Mouse (Mus musculus) layer of hippocampus, adult 8-10 months (tissue): ENCODE measurements at regions not wholly inside any gene's neighbourhood (a gene's known extent, or its start where the extent isn't known, plus 50 kb on each side); places are given as distances from the start of the nearest gene placed in this dataset.
"Not testable (repeated sequence)": the region's sequence is repeated elsewhere in the genome, so short reads cannot be mapped to it uniquely, and the experiment has no call there.

Source experiments
- DNase-seq, 2 experiments: peaks; one replicate each; pipeline ENCODE4 v3.0.0; 2022; ENCODE audit warnings: low spot score in 2 of 2

DNA sequence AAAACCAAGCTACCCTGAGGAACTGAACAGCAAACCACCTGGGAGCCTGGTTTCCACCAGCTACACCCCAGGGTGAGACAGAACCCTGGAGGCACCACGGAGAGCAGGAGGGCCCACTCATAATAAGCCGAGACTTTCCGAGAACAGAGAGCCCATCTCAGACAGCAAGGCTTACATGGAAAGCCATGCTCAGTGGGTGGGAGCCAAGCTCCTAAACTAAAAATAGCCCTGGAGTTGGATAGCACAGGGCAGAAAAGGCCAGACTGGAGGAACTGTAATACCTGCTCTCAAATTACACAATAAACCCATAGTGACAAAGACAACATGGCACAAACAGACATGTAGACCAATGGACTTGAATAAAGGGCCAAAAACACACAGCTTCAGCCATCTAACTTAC is 69.9 kb downstream of the Fbxo4 start:
- DNase-seq, result no peak

DNA sequence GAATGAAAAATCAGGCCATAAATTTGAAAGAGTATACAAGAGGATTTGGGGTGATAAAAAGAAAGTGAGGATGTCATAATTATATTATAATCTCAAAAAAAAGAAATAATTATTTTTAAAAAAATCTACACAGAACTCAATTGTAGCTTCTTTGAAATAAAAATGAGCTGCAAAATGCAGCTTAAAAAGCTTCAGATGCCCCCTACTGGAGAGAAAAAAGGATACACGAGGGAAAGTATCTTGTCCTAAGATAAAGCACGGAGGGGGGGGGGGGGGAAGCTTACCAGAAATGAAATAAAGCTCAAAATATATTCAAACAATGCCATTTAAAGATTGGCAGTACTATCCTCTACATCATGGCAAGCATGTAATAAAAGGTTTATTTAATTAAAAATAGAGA is 70.7 kb downstream of the Fbxo4 start:
- DNase-seq, result no peak

DNA sequence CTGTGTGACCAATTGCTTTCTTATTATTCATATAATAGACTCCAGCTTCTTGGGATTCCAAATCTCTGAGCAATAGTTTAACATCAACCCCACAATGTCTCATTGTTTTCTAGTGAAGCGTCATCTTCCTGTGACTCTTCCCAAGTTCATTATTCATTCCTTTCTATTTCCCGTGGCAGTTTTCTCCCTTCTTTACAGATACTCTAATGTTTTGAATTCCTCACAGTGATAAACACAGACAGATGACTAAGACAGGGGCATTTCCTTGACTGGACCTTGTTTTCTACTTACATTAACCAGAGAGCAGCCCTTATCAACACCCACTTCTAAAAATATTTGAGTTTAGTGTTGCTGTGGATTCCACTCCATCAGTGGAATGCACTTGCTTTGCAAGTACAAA is 73.8 kb downstream of the Fbxo4 start:
- DNase-seq, result no peak

DNA sequence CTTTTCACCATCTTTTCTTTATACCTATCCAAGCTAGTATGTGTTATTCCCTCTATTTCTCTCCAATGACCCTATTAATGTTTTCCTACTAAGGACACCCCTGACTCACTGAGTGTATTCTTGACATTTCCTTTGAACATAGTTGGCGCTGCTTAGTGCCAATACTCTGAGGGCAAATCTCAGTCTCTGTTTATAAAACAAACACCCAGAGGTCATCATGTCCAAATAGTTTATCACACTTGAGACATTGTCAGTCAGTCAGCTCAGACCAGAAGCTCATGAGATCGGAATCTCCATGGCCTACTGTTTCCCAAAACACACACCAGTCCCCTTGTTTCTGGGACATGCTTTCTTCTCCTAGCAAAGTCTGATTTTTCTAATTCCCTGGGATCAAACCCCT is 100.9 kb downstream of the Fbxo4 start:
- DNase-seq, result no peak

DNA sequence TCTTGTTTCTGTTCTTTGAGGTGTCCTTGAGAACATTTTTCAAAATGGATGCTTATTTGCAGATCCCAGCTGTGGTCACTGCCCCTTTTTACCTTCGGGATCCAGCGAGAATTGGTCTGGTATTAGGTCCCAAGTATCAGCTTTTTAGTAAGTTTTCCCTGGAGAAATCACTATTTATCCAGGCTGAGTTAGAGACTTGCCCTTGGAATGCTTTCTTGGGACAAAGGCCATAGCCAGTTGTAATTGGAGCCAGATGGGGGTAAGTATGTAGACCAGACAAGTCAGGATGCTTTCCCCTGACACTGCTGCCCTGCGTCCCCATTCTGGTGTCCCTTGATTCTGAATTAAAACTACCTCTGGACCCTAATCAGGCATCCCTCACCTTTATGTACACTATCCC is 101.9 kb downstream of the Fbxo4 start:
- no peak for DNase-seq

DNA sequence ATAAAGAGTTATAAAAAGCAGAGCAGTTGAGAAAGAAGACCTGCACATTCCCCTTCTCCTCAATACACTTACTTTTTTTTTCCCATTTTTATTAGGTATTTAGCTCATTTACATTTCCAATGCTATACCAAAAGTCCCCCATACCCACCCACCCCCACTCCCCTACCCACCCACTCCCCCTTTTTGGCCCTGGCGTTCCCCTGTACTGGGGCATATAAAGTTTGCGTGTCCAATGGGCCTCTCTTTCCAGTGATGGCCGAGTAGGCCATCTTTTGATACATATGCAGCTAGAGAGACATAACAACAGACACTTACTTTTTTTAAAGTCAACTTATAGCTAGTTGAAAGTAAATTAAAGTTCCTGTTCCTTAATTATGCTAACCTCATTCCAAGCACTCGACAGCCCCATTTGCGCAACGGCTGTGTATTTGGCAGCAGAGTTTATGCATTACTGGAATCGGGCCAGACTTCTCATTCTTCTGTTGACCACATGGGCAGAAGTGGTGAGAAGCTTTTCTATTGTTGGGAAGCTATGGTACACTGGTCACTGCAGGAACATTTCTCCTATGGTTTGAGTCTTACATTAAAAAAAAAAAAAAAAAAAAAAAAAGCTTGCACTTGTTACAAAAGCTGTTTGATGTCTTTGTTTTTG is 104.0 kb downstream of the Fbxo4 start:
- not testable (repeated sequence) for DNase-seq

DNA sequence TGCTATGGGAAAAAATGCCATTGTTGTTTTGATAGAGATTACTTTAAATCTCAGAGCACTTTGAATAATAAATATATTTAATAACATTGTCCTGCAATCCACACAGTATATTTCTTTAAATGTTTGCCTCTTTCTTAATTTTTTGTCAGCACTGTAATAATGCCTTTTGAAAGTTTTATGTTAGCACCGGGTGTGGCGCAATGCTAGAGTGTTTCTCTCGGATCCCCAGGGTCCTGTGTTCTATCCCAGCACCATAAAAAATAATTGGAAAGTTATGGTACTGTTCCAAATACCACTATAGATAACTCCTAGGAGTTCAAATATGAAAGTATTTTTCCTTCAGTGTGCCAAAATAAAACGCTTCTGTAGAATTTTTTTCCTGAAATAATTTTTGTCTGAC is 147.6 kb downstream of the Fbxo4 start:
- DNase-seq, result no peak

DNA sequence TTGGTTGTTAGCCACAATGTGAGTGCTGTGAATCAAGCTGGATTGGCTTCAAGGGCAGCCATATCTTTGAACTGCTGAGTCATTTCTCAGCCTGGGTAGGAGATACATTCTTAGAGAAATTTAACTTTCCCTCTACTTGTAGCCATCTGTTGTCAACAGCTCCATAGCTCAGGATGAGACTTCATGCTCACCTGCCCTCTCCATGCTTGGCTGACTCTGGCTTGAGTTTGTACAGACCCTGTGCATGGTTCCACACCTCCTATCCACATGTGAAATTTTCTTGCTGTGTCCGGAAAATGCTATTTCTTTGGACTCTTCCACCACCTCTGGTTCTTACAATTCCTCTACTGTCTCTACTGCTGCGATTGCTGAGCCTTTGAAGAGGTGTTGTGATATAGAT is 173.9 kb downstream of the Fbxo4 start:
- no peak for DNase-seq

DNA sequence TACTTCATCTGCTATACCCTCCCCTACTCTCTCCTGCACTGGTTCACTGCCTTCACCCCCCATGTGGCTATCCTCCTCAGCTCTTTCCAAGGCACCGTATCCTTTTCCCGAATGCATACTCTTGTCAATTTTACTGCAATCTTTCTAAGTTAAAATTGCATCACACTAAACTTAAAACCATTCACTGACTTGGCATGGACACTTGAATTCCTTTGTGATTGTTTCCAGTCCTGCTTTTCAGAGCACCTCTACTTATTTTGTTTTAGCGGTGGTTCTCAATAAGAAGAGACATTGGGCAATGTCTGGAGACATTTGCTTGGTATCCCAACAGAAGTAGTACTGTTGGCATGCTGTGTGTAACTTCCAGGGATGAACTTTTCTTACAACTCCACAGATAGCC is 192.6 kb upstream of the Ghr start:
- DNase-seq, result no peak

DNA sequence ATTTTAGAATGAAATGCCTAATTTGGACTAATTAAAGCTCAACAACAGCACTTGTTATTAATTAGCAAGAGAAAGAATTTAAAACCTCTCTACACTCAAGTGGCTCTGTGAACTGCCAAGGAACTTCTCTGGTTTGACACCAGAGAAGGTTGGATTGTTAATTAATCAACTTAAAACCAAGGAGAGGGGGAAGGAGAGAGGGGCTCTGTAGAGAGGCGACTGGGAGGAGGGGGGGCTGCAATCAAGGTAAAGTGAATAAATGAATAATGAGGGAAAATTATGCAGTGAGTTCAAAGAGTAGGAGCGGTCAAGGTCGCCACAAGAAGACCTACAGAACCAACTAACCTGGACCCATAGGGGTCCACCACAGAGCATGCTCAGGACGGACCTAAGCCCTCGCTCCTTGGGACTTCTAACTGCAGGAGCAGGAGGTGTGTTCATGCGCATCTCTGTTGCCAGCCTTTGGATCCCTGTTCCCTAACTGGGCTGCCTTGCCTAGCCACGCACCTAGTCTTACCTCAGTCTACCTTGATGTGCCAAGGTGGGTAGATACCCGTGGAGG is 189.0 kb upstream of the Ghr start:
- DNase-seq, result no peak

DNA sequence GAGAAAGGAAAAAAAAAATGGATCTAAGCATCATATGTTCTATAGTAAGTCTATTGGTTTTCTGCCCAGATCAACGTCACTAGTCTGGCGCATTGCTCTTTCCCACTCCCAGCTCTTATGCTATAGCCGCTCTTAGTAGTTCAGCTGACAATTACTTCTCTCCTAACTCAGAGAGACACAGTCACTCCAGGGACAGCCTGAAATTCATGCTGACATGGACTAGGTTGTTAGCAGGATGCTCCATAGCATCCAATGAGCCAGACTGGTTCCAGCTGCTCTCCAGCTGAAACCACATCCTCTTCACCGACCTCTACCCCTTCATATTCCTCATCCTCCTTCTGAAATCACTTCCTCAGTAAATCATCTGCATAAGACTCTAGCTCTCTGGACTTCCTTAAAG is 187.0 kb upstream of the Ghr start:
- no peak for DNase-seq

DNA sequence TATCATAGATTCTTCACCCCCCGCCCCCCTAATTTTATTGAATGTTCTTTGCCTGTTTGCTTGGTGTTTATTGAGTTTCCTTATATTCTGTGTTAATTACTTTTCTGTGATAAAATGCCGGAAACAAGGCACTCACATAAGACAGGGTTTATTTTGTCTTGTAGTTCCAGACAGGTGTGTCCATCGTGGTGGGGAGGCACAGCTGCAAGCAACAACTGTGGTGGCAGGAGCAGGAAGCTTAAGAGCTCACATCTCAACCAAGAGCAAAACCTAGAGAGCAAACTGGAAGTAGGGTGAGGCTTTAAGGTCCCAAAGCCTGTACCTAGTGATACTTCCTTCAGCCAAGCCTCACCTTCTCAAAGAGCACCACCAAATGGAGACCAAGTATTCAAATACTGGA is 181.4 kb upstream of the Ghr start:
- no peak for DNase-seq

DNA sequence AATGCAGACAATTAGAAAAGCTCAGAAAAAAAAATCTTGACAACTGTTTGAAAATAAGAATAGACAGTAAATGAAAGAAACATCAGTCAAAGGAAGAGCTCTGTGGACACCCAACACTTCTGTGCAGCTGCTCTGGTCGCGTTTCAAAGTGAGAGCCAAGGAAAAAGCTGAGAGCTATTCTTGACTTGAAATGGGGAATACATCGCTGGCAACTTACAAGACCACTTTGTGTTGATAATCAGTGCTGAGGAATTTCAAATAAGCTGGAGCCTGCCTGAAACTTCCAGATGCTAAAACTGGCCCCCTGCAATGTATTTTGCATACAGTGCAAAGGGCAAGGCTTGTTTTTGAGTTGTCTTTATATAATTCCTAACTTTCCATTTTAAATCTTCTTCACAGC is 177.1 kb upstream of the Ghr start:
- DNase-seq, result no peak

DNA sequence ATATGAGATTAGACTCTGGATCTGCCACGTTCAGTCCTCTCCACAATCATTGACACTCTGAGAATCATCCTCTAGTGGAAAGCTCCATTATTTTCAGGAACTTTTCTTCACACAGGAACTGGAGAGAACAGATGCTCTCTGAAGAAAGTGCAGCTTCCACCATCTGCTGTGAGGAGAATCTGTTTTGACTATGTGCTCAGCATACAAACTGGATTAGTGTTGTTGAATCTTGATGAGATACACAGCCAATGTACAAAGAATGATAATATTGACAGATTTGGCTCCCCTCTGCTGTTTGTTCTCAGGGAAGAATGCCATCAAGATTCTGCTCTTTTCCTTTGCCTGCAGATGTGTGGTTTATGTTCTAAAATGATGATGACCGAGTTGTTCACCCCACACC is 172.3 kb upstream of the Ghr start:
- peak; percentile 41 to 62 for DNase-seq

DNA sequence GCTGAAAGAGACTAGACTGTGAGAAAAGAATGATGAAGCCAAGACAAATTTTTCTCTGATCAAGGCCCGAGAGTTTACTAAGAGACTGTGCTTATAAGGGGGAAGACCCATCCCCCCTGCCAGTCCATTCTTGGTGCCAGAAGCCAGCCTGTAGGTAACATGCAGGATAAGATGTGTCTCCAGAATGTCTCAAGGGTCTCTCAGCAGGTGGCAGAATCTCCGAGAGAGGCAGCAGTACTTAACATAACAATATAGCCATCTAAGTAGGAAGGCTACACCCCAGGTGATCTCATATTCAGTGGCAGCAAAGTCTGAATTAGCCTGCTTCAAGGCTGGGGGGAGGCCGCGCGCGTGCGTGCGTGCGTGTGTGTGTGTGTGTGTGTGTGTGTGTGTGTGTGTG is 164.8 kb upstream of the Ghr start:
- not testable (repeated sequence) for DNase-seq

DNA sequence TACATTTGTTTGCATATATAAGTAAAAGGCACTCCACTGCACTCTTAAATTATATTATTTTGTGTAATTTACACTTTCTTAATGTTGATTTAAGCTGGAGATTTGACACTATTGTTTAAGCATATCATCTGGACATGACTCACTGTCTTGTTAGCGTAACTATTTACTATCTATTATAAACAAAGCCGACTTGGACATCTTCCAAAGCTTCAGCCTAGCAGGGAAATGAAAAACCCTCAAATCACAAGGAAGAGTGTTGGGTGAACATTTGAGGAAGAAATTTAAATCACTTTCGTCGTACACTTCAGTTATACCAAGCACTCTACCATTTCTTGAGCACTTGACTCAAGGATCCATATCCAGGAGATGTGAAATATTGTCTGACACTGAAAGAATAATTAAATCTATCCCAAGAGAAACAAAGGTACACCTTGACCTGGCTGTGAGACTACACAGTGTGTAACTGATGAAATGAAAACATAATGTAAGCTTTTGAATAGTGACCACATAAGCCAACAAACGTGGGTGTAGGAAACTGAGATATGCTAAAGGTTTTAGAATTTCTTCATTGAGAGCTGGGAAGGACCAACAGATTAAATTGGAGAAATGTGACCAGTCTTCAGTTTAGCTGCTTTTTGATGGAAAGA is 160.0 kb upstream of the Ghr start:
- no peak for DNase-seq

DNA sequence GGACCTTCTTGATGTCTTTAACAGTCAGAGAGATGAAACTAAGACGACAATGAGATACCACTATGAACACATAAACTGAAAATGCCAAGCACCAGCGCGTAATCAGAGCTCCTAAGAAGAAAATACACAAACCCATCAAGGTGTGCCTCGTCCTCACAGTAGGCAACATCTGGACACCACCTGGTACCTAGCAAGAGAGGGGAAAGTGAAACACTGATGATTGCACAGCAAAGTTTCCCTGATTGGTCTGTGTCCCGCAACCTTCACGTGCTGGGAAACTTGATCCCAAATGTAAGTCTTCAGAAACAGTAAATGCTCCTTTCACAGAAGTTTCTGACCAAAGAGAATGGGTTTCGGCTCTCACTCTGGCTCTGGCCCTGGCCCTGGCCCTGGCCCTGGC is 158.9 kb upstream of the Ghr start:
- no peak for DNase-seq

DNA sequence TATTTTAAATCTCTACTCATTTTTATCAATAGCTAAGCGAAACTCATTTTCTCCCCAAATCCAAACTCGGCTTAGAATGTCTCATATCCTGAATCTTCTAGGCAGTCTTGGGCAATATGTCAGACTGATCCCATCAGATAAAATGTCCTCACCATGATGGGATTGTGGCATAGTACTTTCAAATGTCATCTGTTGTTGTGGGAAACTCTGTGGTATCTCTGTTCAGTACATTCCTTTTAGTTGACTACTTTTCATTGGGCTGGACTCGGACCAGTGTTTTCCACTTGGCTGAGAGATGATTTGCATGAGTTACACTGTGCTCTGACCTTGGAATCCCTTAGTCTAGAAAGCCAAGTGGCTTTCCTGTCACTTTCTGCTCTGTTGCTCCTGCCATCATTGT is 141.9 kb upstream of the Ghr start:
- no peak for DNase-seq

DNA sequence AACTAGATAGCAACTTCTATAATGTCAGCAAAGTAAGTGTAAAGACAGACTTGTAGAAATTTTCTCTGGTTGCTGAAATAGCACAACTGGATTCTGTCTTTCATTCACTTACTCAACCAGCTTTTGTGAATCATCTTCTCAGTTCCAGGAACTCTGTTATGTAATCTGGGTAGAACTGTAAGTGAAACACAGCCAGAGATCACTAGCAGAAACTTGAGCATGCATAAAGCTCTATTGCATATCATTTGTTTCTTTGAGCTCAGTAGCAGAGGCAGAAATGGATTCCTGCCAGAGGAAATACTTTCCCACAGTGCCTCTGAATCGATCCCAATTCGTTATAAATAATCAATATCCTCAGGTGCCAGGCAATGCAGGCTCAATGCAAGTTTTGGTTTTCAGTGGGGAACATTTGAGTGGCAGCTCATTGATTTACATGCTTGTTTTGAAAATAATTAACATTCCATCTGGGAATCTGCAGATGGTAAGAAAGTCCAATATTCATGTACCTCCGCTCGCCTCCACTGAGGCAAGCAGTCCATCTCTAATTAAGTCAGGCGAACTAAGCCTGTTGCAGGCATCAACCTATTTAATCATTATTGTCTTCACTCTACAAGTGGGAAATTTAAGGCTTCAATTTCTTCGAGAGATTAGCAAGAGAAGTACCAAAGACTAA is 137.5 kb upstream of the Ghr start:
- peak in 1 of 2 experiments; percentile 2 for DNase-seq

DNA sequence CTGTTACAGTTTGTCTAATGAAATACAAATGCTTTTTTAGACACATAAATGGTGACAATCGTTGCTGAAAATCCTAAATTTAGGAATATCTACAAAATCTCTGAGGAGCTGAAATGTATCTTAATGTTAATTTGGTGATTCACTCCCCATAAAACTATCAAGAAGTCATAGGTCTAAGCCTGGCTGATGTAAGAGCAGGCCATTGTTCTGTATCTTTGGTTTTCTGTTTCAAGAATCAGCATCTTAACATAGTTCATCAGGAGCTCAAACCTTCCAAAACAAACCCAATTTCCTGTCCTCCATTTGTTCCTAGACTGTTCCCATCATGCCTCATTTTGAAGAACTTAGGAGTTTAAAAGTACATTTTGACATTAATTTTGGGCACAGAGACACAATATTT is 128.5 kb upstream of the Ghr start:
- DNase-seq, result no peak

DNA sequence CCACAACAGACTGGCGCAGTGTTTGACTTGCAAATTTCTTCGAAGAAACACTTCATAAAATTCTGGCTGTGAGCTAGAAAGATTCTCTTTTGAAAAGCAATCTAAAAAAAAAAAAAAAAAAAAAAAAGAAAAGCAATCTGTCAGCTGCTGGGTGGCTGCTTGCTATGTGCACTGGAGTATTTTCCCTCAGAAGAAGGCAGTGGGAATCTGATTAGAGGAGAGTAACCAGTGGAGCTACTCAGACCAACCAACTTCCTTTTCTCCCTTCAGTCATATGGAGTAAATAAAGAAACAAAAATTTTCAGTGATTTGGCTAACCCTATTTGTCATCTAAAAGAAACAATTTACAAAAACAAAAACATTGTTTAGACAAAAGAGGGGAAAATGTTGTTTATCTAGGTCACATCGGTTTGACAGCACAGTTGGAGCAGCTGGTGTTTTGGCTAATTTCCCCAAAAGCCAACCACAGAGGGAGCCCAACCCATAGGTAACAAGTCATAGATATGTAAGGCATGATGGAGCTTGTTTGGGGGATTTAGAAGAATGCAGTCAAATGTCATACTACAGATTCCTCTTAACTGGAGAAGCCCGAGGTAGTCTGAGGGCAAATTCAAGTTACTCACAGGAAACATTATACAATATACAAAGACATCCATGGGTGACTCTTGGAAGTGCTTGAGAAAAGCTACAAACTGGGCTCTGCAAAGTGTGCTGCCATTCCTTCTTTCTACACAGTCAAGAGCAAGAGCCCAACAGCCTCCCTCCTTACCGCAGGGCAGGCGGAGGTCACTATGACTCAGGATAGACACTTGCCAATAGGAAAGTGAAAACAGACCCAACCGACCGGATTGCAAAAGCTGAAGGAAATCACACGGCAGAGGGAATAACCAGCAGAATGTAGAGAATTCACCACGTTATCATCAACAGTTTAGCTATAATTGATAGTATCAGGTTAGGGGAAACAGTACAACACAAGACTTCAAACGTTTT is 124.1 kb upstream of the Ghr start:
- DNase-seq, result no peak
